Mouse (Mus musculus): ENCODE results near the gene Cuedc1.
"Not testable (repeated sequence)": the region's sequence is repeated elsewhere in the genome, so short reads cannot be mapped to it uniquely, and the experiment has no call there.

Cuedc1 gene

GRCm38 (mm10) chr11:88203712-88204532, 106.1 kb downstream of the Cuedc1 start, which contains the start of gene Mrps23:
TSS of gene Mrps23 (plus strand) at chr11:88204388.
- DNase-seq (ENCODE audit: low spot score in 2 of 2) = peak; percentile 66 to 79

DNA sequence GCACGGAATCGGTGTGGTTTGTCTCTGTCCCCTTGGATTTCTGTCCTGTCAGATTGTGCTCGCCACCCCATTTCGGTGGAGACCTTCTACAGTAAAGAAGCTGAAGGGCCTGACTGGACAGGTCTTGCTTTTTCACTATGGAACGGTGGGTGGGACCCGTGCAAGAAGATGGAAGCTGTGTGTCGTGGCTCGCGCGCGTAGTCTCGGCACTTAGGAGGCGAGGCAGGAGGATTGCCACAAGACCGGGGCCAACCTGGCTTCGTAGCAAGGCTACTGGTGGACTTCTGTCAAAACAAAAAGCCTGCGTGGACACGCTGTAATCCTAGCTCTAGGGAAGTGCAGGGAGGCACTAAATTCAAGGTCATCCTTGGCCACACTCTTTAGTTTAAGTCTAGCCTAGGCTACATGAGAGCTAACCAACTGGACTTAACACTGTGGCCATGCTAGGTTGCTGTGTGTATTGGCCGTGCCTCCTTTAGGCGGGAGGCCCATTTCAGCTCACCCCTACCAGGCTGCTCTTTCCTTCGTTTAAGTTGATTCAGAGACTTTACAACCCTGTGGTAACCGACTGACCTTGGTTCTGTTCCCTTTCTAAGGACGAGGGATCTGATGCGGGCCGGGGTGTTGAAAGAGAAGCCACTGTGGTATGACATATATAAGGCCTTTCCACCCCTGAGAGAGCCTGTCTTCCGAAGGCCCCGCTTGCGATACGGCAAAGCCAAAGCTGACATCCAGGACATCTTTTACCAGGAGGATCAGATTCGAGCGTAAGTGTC, 106.9 kb downstream of the Cuedc1 start:
- DNase-seq (ENCODE audit: low spot score in 2 of 2) = no peak

GRCm38 (mm10) chr11:88206576-88206975, 108.7 kb downstream of the Cuedc1 start:
- not testable (repeated sequence) for DNase-seq (ENCODE audit: low spot score in 2 of 2)

DNA sequence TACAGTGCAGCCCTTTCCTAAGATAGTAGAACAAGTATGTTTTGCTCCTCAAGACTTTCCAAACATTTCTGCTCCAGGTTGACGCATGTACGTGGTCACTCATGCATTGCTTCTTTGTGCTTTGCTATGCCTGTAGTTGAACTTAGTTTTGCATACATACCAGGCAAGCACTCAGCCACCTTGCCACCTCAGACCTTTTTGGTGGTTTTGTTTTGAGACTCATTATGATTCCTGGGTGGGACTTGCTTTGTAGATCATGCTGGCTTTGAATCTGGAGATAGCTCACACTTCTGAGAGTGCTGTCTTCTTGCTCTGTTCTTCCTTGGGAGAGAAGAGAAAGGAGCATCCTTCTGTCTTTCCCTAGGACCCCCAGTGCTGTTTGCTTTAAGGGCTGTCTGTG, 109.8 kb downstream of the Cuedc1 start:
- DNase-seq (ENCODE audit: low spot score in 2 of 2) = no peak

- DNase-seq (ENCODE audit: low spot score in 2 of 2) = no peak
Measured at GRCm38 (mm10) chr11:88211824-88212582, 114.1 kb downstream of the Cuedc1 start.

GRCm38 (mm10) chr11:88213757-88214156, 115.9 kb downstream of the Cuedc1 start:
- DNase-seq (ENCODE audit: low spot score in 2 of 2) = no peak

DNA sequence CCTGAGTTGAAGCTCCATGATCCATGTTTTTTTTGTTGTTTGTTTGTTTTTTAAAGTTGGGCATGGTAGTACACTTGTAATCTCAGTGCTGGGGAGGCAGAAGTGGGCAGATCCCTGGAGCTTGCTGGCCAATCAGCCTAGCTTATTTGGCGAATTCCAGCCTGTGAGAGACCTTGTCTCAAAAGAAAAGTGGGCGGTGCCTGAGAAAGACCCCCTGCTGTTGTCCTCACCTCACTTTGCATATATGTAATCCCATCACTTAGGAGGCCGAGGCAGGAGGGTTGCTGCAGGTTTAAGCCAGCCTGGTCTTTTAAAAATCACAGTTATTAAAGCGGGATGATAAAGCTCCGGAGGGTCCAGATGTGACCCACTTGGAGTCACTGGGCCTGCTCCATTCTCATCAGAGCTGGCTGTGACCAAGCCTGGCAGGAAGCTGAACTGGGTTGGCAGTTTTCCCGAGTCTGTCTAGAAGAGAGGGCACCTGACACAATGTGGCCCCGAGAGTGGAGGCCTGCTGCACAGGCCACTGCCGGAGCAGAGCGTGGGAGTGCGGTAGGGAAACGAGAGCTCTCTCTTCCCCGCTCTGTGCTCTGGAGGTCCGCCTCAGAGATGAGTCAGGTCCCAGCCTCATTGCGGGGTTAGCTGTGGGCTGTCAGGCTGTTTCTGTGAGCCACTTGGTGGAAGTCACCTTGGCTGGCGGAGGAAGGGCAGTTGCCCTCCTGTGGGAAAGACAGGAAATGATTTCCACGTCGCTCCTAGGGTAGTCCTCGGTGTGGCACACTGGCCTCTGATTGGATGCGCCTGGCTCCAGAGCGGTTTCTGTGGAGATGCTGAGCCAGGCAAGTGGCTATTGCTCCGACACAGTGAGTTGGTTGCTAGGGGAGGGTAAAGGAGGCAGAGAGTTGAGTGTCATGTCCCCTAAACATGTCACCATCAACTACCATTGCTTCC, 117.3 kb downstream of the Cuedc1 start:
- peak; percentile 25 to 28 for DNase-seq (ENCODE audit: low spot score in 2 of 2)

GRCm38 (mm10) chr11:88216231-88216685, 118.4 kb downstream of the Cuedc1 start:
- peak; percentile 55 to 60 for DNase-seq (ENCODE audit: low spot score in 2 of 2)

- DNase-seq (ENCODE audit: low spot score in 2 of 2) = no peak
Measured at GRCm38 (mm10) chr11:88218155-88218554, 120.3 kb downstream of the Cuedc1 start.

- DNase-seq (ENCODE audit: low spot score in 2 of 2) = no peak
Measured at GRCm38 (mm10) chr11:88218586-88218985, 120.7 kb downstream of the Cuedc1 start.

- no peak for DNase-seq (ENCODE audit: low spot score in 2 of 2)
Measured at GRCm38 (mm10) chr11:88221929-88222475, 124.1 kb downstream of the Cuedc1 start.

- no peak for DNase-seq (ENCODE audit: low spot score in 2 of 2)
Measured at GRCm38 (mm10) chr11:88227001-88227957, 129.4 kb downstream of the Cuedc1 start.

GRCm38 (mm10) chr11:88231213-88231790, 133.4 kb downstream of the Cuedc1 start:
- DNase-seq (ENCODE audit: low spot score in 2 of 2) = no peak

DNA sequence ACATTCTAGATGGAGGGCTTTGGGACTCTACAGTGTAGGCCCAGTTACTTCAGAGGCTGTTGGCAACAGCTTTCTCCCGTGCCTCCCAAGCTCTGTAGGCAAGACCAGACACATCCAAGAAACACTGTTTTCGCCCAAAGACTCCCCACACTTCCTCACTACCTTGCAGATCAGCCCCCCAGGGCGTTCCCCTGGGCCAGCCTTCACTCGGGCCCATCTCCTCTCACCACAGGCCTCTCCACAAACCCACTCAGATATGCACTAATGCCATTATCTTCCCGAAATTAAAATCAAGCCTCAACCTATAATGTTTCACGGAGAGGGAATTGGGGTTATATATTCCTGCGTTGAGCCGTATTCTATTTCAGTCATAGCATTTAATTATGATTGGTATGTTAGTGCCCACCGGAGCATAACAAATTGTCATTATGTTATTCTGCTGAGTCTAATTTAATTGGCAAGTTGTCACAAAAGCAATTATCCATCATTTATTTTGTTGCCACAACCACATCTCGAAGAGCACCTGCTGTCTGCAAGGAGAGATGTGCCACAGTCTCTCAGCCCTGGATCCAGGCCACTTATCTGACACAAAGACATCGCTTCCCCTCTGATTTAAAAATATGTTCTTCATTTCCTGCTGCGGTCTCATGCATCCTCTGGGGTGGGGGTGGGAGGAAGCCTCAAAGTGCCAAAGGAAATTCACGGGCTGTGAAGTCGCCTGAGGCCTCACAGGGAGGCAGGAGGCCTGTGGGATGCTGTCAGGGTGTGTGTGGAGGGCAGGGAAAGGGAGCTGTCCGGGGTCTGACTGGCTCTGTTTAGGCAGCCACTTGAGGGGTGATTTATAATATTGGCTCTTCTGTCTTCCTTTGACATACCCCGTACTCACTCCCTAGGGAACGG, 135.9 kb downstream of the Cuedc1 start:
- DNase-seq (ENCODE audit: low spot score in 2 of 2) = no peak

GRCm38 (mm10) chr11:88234789-88235188, 136.9 kb downstream of the Cuedc1 start:
- DNase-seq (ENCODE audit: low spot score in 2 of 2) = no peak

DNA sequence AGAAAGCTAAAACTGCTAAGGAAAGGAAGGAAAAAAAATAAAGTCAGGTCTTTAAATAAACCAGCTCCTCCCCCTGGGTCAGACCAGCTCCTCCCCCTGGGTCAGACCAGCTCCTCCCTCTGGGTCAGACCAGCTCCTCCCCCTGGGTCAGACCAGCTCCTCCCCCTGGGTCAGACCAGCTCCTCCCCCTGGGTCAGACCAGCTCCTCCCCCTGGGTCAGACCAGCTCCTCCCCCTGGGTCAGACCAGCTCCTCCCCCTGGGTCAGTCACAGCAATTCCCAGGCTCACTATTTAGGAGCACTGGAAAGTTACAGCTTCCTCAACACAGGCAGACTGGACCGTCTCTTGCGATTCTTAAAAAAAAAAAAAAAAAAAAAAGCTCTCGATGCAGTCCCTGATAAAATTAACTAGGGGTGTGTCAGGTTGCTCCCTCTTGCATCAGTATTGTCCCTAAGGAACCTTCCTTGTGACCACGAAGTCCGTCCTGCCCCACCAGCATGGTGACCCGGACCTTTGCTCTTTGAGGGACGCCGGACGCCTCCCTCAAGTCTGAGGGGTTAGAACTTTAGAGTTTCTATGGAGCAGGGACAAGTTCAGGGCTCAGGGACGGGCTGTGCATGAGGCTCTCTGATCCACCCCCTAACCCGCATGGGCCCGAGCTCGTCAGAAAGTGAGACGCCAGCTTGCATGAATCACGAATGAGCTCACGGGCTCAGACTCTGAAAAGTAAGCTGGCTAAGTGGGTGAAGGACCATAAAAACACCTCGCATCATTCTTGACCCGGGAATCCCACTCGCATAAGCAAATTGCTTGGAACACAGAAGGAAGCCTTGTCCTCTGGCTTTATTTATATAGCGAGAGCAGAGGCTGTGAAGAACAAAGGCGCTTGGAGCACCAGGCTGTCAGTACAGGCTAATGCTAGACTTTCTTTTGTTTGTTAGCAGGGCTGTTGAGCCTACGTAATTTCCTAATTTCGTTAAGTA, 137.7 kb downstream of the Cuedc1 start:
- no peak for DNase-seq (ENCODE audit: low spot score in 2 of 2)

DNA sequence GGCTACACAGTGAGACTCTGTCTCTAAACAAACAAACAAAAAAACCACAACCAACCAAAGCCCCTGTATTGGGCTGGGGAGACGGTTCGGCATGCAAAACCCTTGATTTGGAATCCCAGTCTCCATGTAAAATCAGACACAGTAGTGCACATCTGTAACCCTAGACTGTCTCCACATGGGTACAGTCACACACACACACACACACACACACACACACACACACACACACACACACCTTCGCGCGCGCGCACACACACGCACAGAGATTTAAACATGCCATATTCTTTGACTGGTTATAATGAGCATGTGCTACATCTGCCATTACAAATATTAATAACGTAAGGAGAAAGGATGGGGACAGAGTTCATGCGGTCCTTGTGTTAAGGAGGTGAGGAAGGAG, 142.4 kb downstream of the Cuedc1 start:
- no peak for DNase-seq (ENCODE audit: low spot score in 2 of 2)

Measured in frontal cortex, postnatal 25 days (tissue).